Mouse (Mus musculus): Measurements from ENCODE around the gene Irf4. TPM values are rescaled to one million over a fixed set of nuclear protein-coding genes. Genes with fewer than 3 reads are reported as not detected.

Irf4 gene
- polyA plus RNA-seq, 1 experiment: not detected

- H3K36me3 ChIP-seq (ENCODE audit: control insufficient read depth, insufficient read depth, low read length, poor library complexity, severe bottlenecking): no peaks in the 10 kb centered on the region
- no peaks in the 10 kb centered on the region for H3K27me3 ChIP-seq (ENCODE audit: control insufficient read depth, insufficient read depth, low read length, poor library complexity, severe bottlenecking)
- H3K9me3 ChIP-seq (replicated peaks; ENCODE audit: control insufficient read depth, insufficient read depth, low read length, poor library complexity, severe bottlenecking): no peaks in the 10 kb centered on the region
- H3K4me1 ChIP-seq (ENCODE audit: control insufficient read depth, insufficient read depth, low read length): no peaks in the 10 kb centered on the region
- H3K4me3 ChIP-seq (ENCODE audit: low read depth, low read length): no peak overlapping the region
- H3K27ac ChIP-seq (ENCODE audit: insufficient read depth, low read length): no peak overlapping the region
- H3K9ac ChIP-seq (ENCODE audit: low read depth, poor library complexity, severe bottlenecking): no peak overlapping the region
- no peak for TF ChIP-seq EP300 (IDR thresholded peaks at IDR 0.05; ENCODE audit: insufficient read depth, low read depth, low read length)
Observed at GRCm38 (mm10) chr13:30742411-30742970, 6.5 kb upstream of the Irf4 start.

DNA sequence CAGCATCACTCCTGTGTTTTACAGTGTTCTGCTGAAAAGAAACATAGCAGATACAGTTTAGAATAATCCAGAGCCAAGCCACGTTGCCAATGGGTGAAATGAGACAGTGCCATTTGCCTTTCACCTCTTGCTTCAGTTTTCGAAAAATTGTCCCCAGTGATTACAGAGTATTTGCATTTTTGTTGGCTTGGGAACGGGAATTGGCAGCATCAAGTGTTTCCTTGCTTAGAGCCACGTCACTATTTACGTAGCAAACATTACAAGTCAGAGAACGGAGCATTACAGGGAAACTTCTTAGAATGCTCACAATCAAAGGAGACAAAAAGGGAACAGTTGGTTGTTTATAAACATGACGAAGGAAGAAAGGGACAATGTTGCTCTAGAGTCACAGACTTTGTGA lies 3.9 kb upstream of the Irf4 start:
- TF ChIP-seq POLR2A (IDR thresholded peaks at IDR 0.05; ENCODE audit: insufficient read depth, low read length): no peak
- no peak for TF ChIP-seq EP300 (IDR thresholded peaks at IDR 0.05; ENCODE audit: insufficient read depth, low read depth, low read length)
- TF ChIP-seq CTCF (IDR thresholded peaks at IDR 0.05; ENCODE audit: low read depth, low read length): no peak
- no peaks in the 10 kb centered on the region for H3K36me3 ChIP-seq (ENCODE audit: control insufficient read depth, insufficient read depth, low read length, poor library complexity, severe bottlenecking)
- no peaks in the 10 kb centered on the region for H3K4me1 ChIP-seq (ENCODE audit: control insufficient read depth, insufficient read depth, low read length)
- no peak overlapping the region for H3K9ac ChIP-seq (ENCODE audit: low read depth, poor library complexity, severe bottlenecking)
- H3K27ac ChIP-seq (ENCODE audit: insufficient read depth, low read length): no peak overlapping the region
- no peaks in the 10 kb centered on the region for H3K27me3 ChIP-seq (ENCODE audit: control insufficient read depth, insufficient read depth, low read length, poor library complexity, severe bottlenecking)
- no peak overlapping the region for H3K4me3 ChIP-seq (ENCODE audit: low read depth, low read length)
- no peaks in the 10 kb centered on the region for H3K9me3 ChIP-seq (replicated peaks; ENCODE audit: control insufficient read depth, insufficient read depth, low read length, poor library complexity, severe bottlenecking)

GRCm38 (mm10) chr13:30747068-30747467 lies 2.0 kb upstream of the Irf4 start:
- no peaks in the 10 kb centered on the region for H3K4me1 ChIP-seq (ENCODE audit: control insufficient read depth, insufficient read depth, low read length)
- no peak overlapping the region for H3K4me3 ChIP-seq (ENCODE audit: low read depth, low read length)
- no peak overlapping the region for H3K9ac ChIP-seq (ENCODE audit: low read depth, poor library complexity, severe bottlenecking)
- no peaks in the 10 kb centered on the region for H3K36me3 ChIP-seq (ENCODE audit: control insufficient read depth, insufficient read depth, low read length, poor library complexity, severe bottlenecking)
- peaks cover 4% of the 10 kb centered on the region; the same call in 1 of the 2 replicates for H3K27me3 ChIP-seq (ENCODE audit: control insufficient read depth, insufficient read depth, low read length, poor library complexity, severe bottlenecking)
- H3K27ac ChIP-seq (ENCODE audit: insufficient read depth, low read length): no peak overlapping the region
- TF ChIP-seq EP300 (IDR thresholded peaks at IDR 0.05; ENCODE audit: insufficient read depth, low read depth, low read length) (no peak), POLR2A (IDR thresholded peaks at IDR 0.05; ENCODE audit: insufficient read depth, low read length) (no peak), CTCF (IDR thresholded peaks at IDR 0.05; ENCODE audit: low read depth, low read length) (no peak)
- no peaks in the 10 kb centered on the region for H3K9me3 ChIP-seq (replicated peaks; ENCODE audit: control insufficient read depth, insufficient read depth, low read length, poor library complexity, severe bottlenecking)

DNA sequence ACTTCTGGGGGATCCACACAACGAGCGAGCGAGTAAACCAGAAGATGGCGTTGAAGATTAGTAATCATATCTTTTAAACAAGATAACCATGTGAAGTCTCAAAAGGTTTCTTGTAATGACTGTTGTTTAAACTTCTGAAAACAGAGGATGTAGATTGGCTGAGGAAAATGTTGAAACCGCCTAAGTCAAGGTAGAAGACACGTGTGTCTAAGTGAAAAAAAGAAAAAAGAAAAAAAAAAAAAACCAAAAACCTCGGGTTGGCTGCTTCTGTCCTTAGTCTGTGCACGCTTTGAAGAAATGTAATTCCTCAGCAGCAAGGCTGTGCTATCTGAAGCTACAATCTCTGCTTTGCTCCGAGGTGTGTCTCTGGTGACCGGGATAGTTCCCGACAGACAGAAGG lies 1.5 kb upstream of the Irf4 start:
- no peaks in the 10 kb centered on the region for H3K36me3 ChIP-seq (ENCODE audit: control insufficient read depth, insufficient read depth, low read length, poor library complexity, severe bottlenecking)
- H3K27me3 ChIP-seq (ENCODE audit: control insufficient read depth, insufficient read depth, low read length, poor library complexity, severe bottlenecking): peaks cover 4% of the 10 kb centered on the region; the same call in 1 of the 2 replicates
- TF ChIP-seq POLR2A (IDR thresholded peaks at IDR 0.05; ENCODE audit: insufficient read depth, low read length) (no peak), CTCF (IDR thresholded peaks at IDR 0.05; ENCODE audit: low read depth, low read length) (no peak), EP300 (IDR thresholded peaks at IDR 0.05; ENCODE audit: insufficient read depth, low read depth, low read length) (no peak)
- H3K9ac ChIP-seq (ENCODE audit: low read depth, poor library complexity, severe bottlenecking): no peak overlapping the region
- H3K4me1 ChIP-seq (ENCODE audit: control insufficient read depth, insufficient read depth, low read length): no peaks in the 10 kb centered on the region
- H3K27ac ChIP-seq (ENCODE audit: insufficient read depth, low read length): no peak overlapping the region
- no peaks in the 10 kb centered on the region for H3K9me3 ChIP-seq (replicated peaks; ENCODE audit: control insufficient read depth, insufficient read depth, low read length, poor library complexity, severe bottlenecking)
- no peak overlapping the region for H3K4me3 ChIP-seq (ENCODE audit: low read depth, low read length)

DNA sequence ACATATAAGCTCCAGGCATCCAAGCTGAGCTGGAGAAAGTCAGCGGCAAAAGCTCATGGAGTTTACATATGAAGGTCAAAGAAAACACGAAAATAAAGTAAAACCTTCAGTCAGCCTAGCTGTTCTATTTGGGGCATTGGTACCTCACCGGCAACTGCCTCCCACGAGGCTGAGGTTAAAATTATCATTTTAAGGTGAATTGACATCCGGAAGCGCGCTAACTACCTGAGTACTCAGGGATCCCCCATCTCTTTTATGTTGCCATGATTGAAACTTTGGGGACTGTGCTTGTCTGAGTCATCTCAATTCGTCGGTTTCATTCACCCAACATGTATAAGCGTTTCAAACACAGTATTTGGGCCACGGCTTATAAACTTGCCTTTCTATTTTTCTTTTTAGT lies 705 bp upstream of the Irf4 start:
- H3K36me3 ChIP-seq (ENCODE audit: control insufficient read depth, insufficient read depth, low read length, poor library complexity, severe bottlenecking): no peaks in the 10 kb centered on the region
- TF ChIP-seq POLR2A (IDR thresholded peaks at IDR 0.05; ENCODE audit: insufficient read depth, low read length) (no peak), EP300 (IDR thresholded peaks at IDR 0.05; ENCODE audit: insufficient read depth, low read depth, low read length) (no peak)
- no peak overlapping the region for H3K27ac ChIP-seq (ENCODE audit: insufficient read depth, low read length)
- H3K4me1 ChIP-seq (ENCODE audit: control insufficient read depth, insufficient read depth, low read length): no peaks in the 10 kb centered on the region
- no peak overlapping the region for H3K4me3 ChIP-seq (ENCODE audit: low read depth, low read length)
- H3K9ac ChIP-seq (ENCODE audit: low read depth, poor library complexity, severe bottlenecking): no peak overlapping the region
- no peaks in the 10 kb centered on the region for H3K9me3 ChIP-seq (replicated peaks; ENCODE audit: control insufficient read depth, insufficient read depth, low read length, poor library complexity, severe bottlenecking)
- peaks cover 4% of the 10 kb centered on the region; the same call in 1 of the 2 replicates for H3K27me3 ChIP-seq (ENCODE audit: control insufficient read depth, insufficient read depth, low read length, poor library complexity, severe bottlenecking)

GRCm38 (mm10) chr13:30749557-30750141 lies 623 bp downstream of the Irf4 start:
- peaks cover 4% of the 10 kb centered on the region; the same call in 1 of the 2 replicates for H3K27me3 ChIP-seq (ENCODE audit: control insufficient read depth, insufficient read depth, low read length, poor library complexity, severe bottlenecking)
- H3K4me3 ChIP-seq (ENCODE audit: low read depth, low read length): peak overlapping the region; percentile 38
- H3K9me3 ChIP-seq (replicated peaks; ENCODE audit: control insufficient read depth, insufficient read depth, low read length, poor library complexity, severe bottlenecking): no peaks in the 10 kb centered on the region
- TF ChIP-seq EP300 (IDR thresholded peaks at IDR 0.05; ENCODE audit: insufficient read depth, low read depth, low read length) (no peak), CTCF (IDR thresholded peaks at IDR 0.05; ENCODE audit: low read depth, low read length) (no peak), POLR2A (IDR thresholded peaks at IDR 0.05; ENCODE audit: insufficient read depth, low read length) (no peak)
- H3K9ac ChIP-seq (ENCODE audit: low read depth, poor library complexity, severe bottlenecking): no peak overlapping the region
- no peaks in the 10 kb centered on the region for H3K4me1 ChIP-seq (ENCODE audit: control insufficient read depth, insufficient read depth, low read length)
- no peak overlapping the region for H3K27ac ChIP-seq (ENCODE audit: insufficient read depth, low read length)
- no peaks in the 10 kb centered on the region for H3K36me3 ChIP-seq (ENCODE audit: control insufficient read depth, insufficient read depth, low read length, poor library complexity, severe bottlenecking)

Data from ES-Bruce4 (cell line).